Mouse (Mus musculus) adrenal gland, adult 2 months (tissue): Measurements from ENCODE around the gene Iqcd. TPM values are rescaled to one million over a fixed set of nuclear protein-coding genes. Genes with fewer than 3 reads are reported as not detected.

Experiments used
- DNase-seq: peaks from one replicate; pipeline ENCODE4 v3.0.0; 2021
- polyA plus RNA-seq: library from polyadenylated mRNA; depleted of rRNA; stranded (reverse); fragments of >200 nt; gene quantifications from 2 replicates; pipeline ENCODE4 v1.2.3, GENCODE M21; 2012
- total RNA-seq, 2 experiments: library from RNA; stranded (reverse); gene quantifications; 2 replicates each; pipeline ENCODE4 v1.2.3; 2021

Gene Iqcd
- total and polyA plus RNA-seq, 3 experiments = 0.29 to 0.55 (median 0.29) TPM

GRCm38 (mm10) chr5:120571056-120571740 is 17.6 kb upstream of the Iqcd start:
- DNase-seq = no peak

GRCm38 (mm10) chr5:120574469-120575063 is 14.2 kb upstream of the Iqcd start:
- no peak for DNase-seq

- DNase-seq = no peak
Measured at GRCm38 (mm10) chr5:120576781-120577301, 12.0 kb upstream of the Iqcd start.

- no peak for DNase-seq
Measured at GRCm38 (mm10) chr5:120577935-120578441, 10.8 kb upstream of the Iqcd start.

- peak; percentile 55 for DNase-seq
Measured at GRCm38 (mm10) chr5:120578504-120579081, 10.2 kb upstream of the Iqcd start.

GRCm38 (mm10) chr5:120579211-120579897 is 9.5 kb upstream of the Iqcd start:
- peak; percentile 65 for DNase-seq

GRCm38 (mm10) chr5:120579898-120580626 is 8.8 kb upstream of the Iqcd start:
- DNase-seq = no peak

GRCm38 (mm10) chr5:120582002-120582401 is 6.8 kb upstream of the Iqcd start:
- DNase-seq = no peak

GRCm38 (mm10) chr5:120583511-120583910 is 5.3 kb upstream of the Iqcd start:
- DNase-seq = no peak

- no peak for DNase-seq
Measured at GRCm38 (mm10) chr5:120584968-120585367, 3.8 kb upstream of the Iqcd start.

- no peak for DNase-seq
Measured at GRCm38 (mm10) chr5:120586741-120587615, 1.8 kb upstream of the Iqcd start.

GRCm38 (mm10) chr5:120587616-120587926 is 1.2 kb upstream of the Iqcd start:
- DNase-seq = no peak

GRCm38 (mm10) chr5:120587940-120588568 is 762 bp upstream of the Iqcd start:
- peak; percentile 62 for DNase-seq

- no peak for DNase-seq
Measured at GRCm38 (mm10) chr5:120590356-120591010, 1.7 kb downstream of the Iqcd start.

- DNase-seq = no peak
Measured at GRCm38 (mm10) chr5:120592141-120592540, 3.3 kb downstream of the Iqcd start.

GRCm38 (mm10) chr5:120594485-120594884 is 5.7 kb downstream of the Iqcd start:
- DNase-seq = no peak

GRCm38 (mm10) chr5:120599625-120600024 is 10.8 kb downstream of the Iqcd start:
- no peak for DNase-seq

- DNase-seq = no peak
Measured at GRCm38 (mm10) chr5:120600946-120601668, 12.3 kb downstream of the Iqcd start.

- no peak for DNase-seq
Measured at GRCm38 (mm10) chr5:120602210-120602609, 13.4 kb downstream of the Iqcd start.
